Mouse (Mus musculus) neural tube, embryonic 13.5 days (tissue): ENCODE measurements around the gene Trmt5. TPM values are rescaled to one million over a fixed set of nuclear protein-coding genes. Genes with fewer than 3 reads are reported as not detected.

Experiments used
- ATAC-seq: fragments of 200-750 bp; cut with Nextera tagmentation; 2 replicates; pipeline ENCODE4 v1.8.0; 2017; ENCODE audit warnings: low read depth, mild to moderate bottlenecking, moderate TSS enrichment, moderate library complexity
- H3K27ac ChIP-seq: fragments of 300-500 bp; sonication (generic); replicated peaks from 2 replicates; pipeline ENCODE4 v1.5.1; 2015; ENCODE audit warnings: moderate library complexity, mild to moderate bottlenecking, inconsistent platforms
- H3K27me3 ChIP-seq: fragments of 300-500 bp; sonication (generic); 2 replicates; pipeline ENCODE4 v1.6.1; 2015; ENCODE audit warnings: mild to moderate bottlenecking, inconsistent platforms
- H3K36me3 ChIP-seq: fragments of 300-500 bp; sonication (generic); 2 replicates; pipeline ENCODE4 v1.6.1; 2015; ENCODE audit warnings: mild to moderate bottlenecking, inconsistent platforms
- H3K4me1 ChIP-seq: fragments of 300-500 bp; sonication (generic); replicated peaks from 2 replicates; pipeline ENCODE4 v1.6.1; 2015; ENCODE audit warnings: inconsistent platforms
- H3K4me2 ChIP-seq: fragments of 300-500 bp; sonication (generic); 2 replicates; pipeline ENCODE4 v1.6.1; 2015; ENCODE audit warnings: inconsistent platforms, mild to moderate bottlenecking, moderate library complexity
- H3K4me3 ChIP-seq: fragments of 300-500 bp; sonication (generic); 2 replicates; pipeline ENCODE4 v1.5.1; 2015; ENCODE audit warnings: mild to moderate bottlenecking, inconsistent platforms
- H3K9ac ChIP-seq: fragments of 300-500 bp; sonication (generic); 2 replicates; pipeline ENCODE4 v1.6.1; 2015; ENCODE audit warnings: moderate library complexity, mild to moderate bottlenecking, inconsistent platforms
- H3K9me3 ChIP-seq: fragments of 300-500 bp; sonication (generic); 2 replicates; pipeline ENCODE4 v1.6.1; 2016; ENCODE audit warnings: inconsistent platforms
- WGBS: fragments of 180-500 bp; shearing (Covaris S2); methylation state at CpG from one replicate; pipeline ENCODE4 v1.1.7; 2015; 5-methylcytosine and 5-hydroxymethylcytosine counted together
- polyA plus RNA-seq: library from polyadenylated mRNA; unstranded; fragments of >200 nt; fragmentation: Nextera tagmentation; extraction: Ambion mirVana; gene quantifications from 2 replicates; pipeline ENCODE4 v1.2.1, GENCODE M21; 2015

Gene Trmt5
- polyA plus RNA-seq, 1 experiment from 2014 or later, result 15.2 TPM

DNA sequence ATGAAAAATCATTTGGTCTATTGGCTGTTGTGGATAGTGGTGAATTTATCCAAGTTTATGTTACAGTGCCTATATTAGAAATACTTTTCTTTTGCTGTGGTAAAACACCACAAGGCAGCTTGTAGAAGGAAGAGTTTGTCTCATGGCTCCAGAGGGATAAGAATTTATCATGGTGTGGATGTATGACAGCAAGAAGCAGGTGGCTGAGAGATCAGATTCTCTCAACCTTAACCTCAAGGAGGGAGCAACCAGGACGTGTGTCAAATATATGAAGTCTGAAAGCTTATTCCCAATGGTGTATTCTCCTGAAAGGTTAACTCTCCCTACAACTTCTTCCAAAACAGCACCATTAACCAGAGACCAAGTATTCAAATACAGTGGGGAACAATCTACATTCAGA, 19.9 kb downstream of the Trmt5 start:
- WGBS, result 83% methylated on average over 1 of the region's 1 CpGs
- no peak overlapping the region for H3K9ac ChIP-seq
- H3K4me3 ChIP-seq, result no peak overlapping the region
- H3K27ac ChIP-seq, result no peak overlapping the region
- H3K4me2 ChIP-seq, result no peak overlapping the region
- H3K4me1 ChIP-seq, result no peaks in the 10 kb centered on the region
- H3K9me3 ChIP-seq, result no peaks in the 10 kb centered on the region
- H3K36me3 ChIP-seq, result no peaks in the 10 kb centered on the region
- ATAC-seq, result no peak
- no peaks in the 10 kb centered on the region for H3K27me3 ChIP-seq

DNA sequence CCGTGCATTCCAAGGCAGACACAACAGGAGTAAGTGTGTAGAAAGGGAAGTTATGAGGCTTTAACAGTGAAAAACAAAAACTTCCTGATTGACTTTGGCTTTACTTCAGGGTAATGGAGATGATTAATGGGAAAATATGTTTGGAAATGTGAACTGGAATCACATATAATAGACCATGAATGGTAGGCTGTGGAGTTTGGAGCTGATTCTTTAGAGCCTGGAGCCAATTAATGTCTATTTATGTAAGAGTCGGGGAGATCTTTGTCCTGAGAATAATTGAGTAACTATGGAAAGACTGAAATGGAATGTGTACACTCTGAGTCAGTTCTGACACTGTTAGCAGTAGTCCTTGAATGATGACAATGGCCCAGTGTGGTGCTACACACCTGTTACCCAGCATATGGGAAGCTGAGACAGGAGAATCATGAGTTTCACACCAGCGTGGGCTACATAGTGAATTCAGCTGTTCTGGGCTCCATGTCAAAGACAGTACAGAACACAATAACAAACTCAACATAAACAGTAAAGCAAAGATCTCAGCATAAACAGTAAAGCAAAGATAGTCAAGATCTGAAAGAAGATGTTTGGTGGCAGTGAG, 21.0 kb downstream of the Trmt5 start:
- Histone ChIP-seq H3K4me3 (no peak overlapping the region), H3K27ac (no peak overlapping the region), H3K36me3 (no peaks in the 10 kb centered on the region), H3K4me2 (no peak overlapping the region), H3K27me3 (no peaks in the 10 kb centered on the region), H3K9ac (no peak overlapping the region), H3K4me1 (no peaks in the 10 kb centered on the region), H3K9me3 (peaks cover 4% of the 10 kb centered on the region; the same call in 1 of the 2 replicates)
- 77% methylated on average over 3 of the region's 3 CpGs for WGBS
- ATAC-seq, result no peak

DNA sequence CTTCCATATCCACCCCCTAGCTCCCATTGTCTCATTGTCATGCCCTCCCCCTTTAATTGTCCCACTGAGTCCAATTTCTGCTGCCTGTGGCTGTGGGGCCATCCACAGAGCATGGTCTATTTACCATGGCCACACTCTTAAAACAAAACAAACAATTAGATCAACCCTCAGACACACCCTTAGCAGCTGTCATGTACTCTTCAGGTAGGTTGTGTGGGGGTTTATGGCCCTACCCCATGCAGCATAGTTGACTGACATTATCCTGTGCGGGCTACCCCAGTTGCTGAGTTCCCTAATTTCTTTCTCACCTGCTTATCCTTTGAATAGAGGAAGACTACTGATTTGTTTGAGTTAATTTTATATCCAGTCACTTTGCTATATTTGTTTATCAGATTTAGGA, 26.2 kb downstream of the Trmt5 start:
- H3K36me3 ChIP-seq, result no peaks in the 10 kb centered on the region
- 92% methylated on average over 1 of the region's 1 CpGs for whole genome bisulfite sequencing

DNA sequence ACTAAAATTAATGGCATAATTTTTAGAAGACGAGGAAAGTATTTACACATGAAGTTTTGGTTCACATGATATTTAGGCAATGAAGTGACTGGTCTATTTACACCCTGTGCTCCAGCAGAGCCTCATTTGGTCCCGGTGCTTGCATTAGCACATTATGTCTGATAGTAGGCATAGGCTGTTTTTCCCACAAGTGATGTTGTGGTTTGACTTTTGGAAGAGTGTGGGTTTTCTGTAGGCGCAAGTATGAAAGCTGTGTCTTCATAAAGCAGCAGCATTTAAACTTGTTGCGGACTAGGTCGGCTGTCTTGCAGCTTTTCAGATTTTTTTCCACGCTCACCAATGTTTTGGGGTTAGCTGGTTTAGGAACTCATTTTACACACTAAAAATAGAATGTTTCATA, 27.2 kb downstream of the Trmt5 start:
- Histone ChIP-seq H3K4me2 (no peak overlapping the region), H3K4me1 (no peaks in the 10 kb centered on the region)
- WGBS, result 95% methylated on average over 6 of the region's 6 CpGs

More for the DNA sequence above, 26.2 kb downstream of the Trmt5 start:
- no peak overlapping the region for H3K27ac ChIP-seq
- H3K4me3 ChIP-seq, result no peak overlapping the region
- no peak overlapping the region for H3K4me2 ChIP-seq
- H3K27me3 ChIP-seq, result no peaks in the 10 kb centered on the region
- no peak for ATAC-seq
- H3K4me1 ChIP-seq, result no peaks in the 10 kb centered on the region
- H3K9me3 ChIP-seq, result peaks cover 4% of the 10 kb centered on the region; the same call in 1 of the 2 replicates
- no peak overlapping the region for H3K9ac ChIP-seq

DNA sequence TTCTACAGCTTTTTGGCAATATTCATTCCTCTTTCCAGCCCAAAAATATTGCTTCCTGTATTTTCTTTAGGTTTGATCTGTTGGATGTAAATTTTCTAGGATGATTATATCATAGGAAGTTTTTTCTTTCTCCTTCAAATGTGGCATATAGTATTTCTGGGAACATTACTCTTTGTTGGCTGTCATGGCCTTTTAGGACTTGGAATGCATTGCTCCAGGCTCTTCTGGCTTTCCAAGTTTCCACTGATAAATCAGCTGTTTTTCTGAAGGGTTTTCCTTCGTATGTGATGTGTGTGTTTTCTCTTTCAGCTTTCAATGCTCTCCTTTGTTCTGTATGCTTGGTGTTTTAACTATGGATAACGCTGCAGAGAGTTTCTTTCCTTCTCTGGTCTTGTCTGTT, 31.5 kb downstream of the Trmt5 start:
- ATAC-seq, result no peak
- 52% methylated on average over 2 of the region's 2 CpGs for WGBS

More for the DNA sequence above, 27.2 kb downstream of the Trmt5 start:
- Histone ChIP-seq H3K27ac (no peak overlapping the region), H3K4me3 (no peak overlapping the region), H3K9ac (no peak overlapping the region), H3K27me3 (no peaks in the 10 kb centered on the region), H3K9me3 (peaks cover 4% of the 10 kb centered on the region; the same call in 1 of the 2 replicates), H3K36me3 (no peaks in the 10 kb centered on the region)
- no peak for ATAC-seq

DNA sequence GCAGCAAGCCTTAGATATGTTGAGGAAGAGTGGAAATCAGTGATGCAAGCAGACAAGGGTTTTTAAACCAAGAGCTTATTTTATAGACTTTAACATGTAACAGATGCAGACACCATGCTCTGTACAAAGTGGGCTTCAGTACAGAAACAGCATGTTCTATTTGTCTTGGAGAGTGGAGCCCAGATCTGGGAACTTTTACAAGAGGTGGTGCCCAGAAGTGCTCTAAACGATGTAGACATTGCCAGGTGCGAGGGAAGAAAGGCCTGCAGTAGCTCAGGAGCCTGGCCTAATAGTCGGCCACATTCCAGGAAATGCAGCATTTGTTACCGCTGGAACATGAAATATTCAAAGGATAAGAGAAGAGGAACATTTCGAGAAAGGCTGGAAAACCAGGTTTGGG, 40.8 kb downstream of the Trmt5 start:
- Histone ChIP-seq H3K4me2 (no peak overlapping the region), H3K27me3 (no peaks in the 10 kb centered on the region), H3K9ac (no peak overlapping the region), H3K9me3 (no peaks in the 10 kb centered on the region), H3K4me1 (peaks cover 8% of the 10 kb centered on the region), H3K36me3 (no peaks in the 10 kb centered on the region), H3K4me3 (no peak overlapping the region), H3K27ac (no peak overlapping the region)
- WGBS, result 80% methylated on average over 5 of the region's 5 CpGs
- ATAC-seq, result no peak

More for the DNA sequence above, 31.5 kb downstream of the Trmt5 start:
- H3K36me3 ChIP-seq, result no peaks in the 10 kb centered on the region
- H3K27ac ChIP-seq, result no peak overlapping the region
- no peak overlapping the region for H3K4me2 ChIP-seq
- H3K27me3 ChIP-seq, result no peaks in the 10 kb centered on the region
- H3K9me3 ChIP-seq, result no peaks in the 10 kb centered on the region
- H3K4me1 ChIP-seq, result no peaks in the 10 kb centered on the region
- H3K4me3 ChIP-seq, result no peak overlapping the region
- H3K9ac ChIP-seq, result no peak overlapping the region

DNA sequence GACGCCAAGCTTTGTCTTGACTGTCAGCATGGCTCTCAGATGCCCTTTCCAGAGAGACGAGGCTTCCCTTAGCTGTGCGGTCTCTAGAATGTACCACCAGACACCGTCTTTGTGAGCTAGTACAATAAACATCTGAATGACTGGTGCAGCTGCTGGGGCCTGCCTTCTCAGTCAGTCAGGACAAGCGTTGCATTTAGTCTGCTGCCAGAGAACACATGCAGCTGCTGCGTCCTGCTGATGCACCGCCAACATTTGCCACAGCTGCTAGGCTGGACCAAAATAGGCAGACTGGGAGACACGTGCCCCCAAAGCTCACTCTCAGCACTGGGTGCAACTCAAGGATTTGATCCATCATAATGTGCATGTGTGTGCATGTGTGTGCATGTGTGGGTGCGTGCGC, 44.5 kb downstream of the Trmt5 start:
- peak; percentile 90 for ATAC-seq
- H3K27ac ChIP-seq, result peak overlapping the region; percentile 30; the same call in 1 of the 2 replicates
- 27% methylated on average over 10 of the region's 10 CpGs for WGBS

DNA sequence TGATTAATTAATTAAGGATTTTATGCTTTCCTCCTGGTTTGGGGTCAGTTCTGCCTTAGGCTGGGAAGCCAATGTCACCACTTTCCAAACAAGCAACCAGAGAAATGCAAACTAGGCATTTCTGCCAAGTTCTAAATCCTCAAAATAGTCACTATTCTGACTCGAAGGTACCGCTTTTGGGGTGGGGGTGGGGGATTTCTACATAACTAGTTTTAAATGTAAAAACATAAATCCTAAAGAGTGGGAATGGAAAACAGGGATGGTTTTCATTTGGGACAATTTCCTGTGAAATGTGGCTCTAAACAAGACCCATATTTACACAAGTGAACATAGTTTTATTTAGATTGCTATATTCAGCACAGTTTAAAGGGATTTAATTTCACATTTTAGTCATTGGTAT, 53.9 kb downstream of the Trmt5 start:
- no peak overlapping the region for H3K27ac ChIP-seq
- 83% methylated on average over 2 of the region's 2 CpGs for WGBS
- no peak overlapping the region for H3K4me3 ChIP-seq

More for the DNA sequence above, 44.5 kb downstream of the Trmt5 start:
- Histone ChIP-seq H3K4me3 (no peak overlapping the region), H3K9ac (no peak overlapping the region), H3K9me3 (no peaks in the 10 kb centered on the region), H3K27me3 (no peaks in the 10 kb centered on the region), H3K36me3 (no peaks in the 10 kb centered on the region), H3K4me2 (no peak overlapping the region), H3K4me1 (peaks cover 8% of the 10 kb centered on the region)

DNA sequence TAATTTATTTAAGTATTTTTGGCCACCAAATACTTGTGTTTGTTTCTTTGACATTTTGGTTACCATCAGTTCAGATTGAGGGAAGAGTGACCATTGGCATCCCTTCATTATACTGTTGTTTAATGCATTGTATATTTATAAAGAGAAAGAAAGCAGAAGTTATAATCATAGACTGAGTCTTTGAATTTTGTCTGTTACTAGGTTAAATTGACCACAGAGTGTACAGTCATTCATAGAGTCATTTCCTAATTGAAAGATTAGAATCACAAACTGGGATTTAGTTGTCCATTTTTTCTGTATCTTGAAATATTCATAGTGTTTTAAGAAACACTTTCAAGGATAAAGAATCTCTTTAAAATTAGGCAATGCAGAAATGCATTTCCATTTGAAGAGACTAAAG, 55.0 kb downstream of the Trmt5 start:
- ATAC-seq, result no peak

More for the DNA sequence above, 53.9 kb downstream of the Trmt5 start:
- H3K4me2 ChIP-seq, result no peak overlapping the region
- no peaks in the 10 kb centered on the region for H3K27me3 ChIP-seq
- H3K9ac ChIP-seq, result no peak overlapping the region
- no peaks in the 10 kb centered on the region for H3K4me1 ChIP-seq
- ATAC-seq, result no peak
- no peaks in the 10 kb centered on the region for H3K36me3 ChIP-seq
- H3K9me3 ChIP-seq, result no peaks in the 10 kb centered on the region

DNA sequence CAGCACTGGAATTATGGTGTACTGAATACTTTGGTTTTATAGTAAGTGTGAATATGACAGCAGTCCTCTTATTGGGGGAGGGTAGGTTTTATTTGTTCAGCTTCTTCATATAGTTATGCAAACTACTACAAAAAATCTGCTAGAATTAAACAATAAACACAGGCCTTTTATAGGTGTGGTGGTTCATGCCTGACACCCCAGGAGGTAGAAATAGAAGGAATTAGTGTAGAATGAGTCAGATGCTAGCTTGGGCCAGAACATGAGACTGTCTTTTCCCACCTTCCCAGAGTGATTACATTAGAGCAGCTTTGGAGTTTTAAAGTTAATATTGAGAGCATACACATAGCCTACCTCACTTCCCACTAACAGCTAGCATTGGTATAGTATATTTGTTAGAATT, 56.3 kb downstream of the Trmt5 start:
- no peak overlapping the region for H3K4me3 ChIP-seq
- no peak overlapping the region for H3K27ac ChIP-seq
- H3K4me2 ChIP-seq, result no peak overlapping the region
- no peaks in the 10 kb centered on the region for H3K9me3 ChIP-seq
- no peaks in the 10 kb centered on the region for H3K4me1 ChIP-seq
- H3K27me3 ChIP-seq, result no peaks in the 10 kb centered on the region
- no peak for ATAC-seq
- no peak overlapping the region for H3K9ac ChIP-seq
- H3K36me3 ChIP-seq, result no peaks in the 10 kb centered on the region

More for the DNA sequence above, 55.0 kb downstream of the Trmt5 start:
- H3K27me3 ChIP-seq, result no peaks in the 10 kb centered on the region
- no peak overlapping the region for H3K4me3 ChIP-seq
- H3K4me1 ChIP-seq, result no peaks in the 10 kb centered on the region
- no peaks in the 10 kb centered on the region for H3K9me3 ChIP-seq
- H3K9ac ChIP-seq, result no peak overlapping the region
- no peak overlapping the region for H3K4me2 ChIP-seq
- no peaks in the 10 kb centered on the region for H3K36me3 ChIP-seq
- no peak overlapping the region for H3K27ac ChIP-seq

Other genes starting within 250 kb of the Trmt5 start
- 8.8 and 13.9 TPM in 2 replicates for gene Six1, start 232.8 kb downstream of the Trmt5 start, polyA plus RNA-seq
- gene Six4, start 173.3 kb downstream of the Trmt5 start, polyA plus RNA-seq, result 1.3 and 1.6 TPM in 2 replicates
- gene Mnat1, start 163.0 kb downstream of the Trmt5 start, polyA plus RNA-seq, result 19.6 and 21.1 TPM in 2 replicates
- gene Slc38a6, start 69 bp upstream of the Trmt5 start, polyA plus RNA-seq, result 10.4 and 10.9 TPM in 2 replicates